Mouse (Mus musculus): ENCODE results near the gene Ccdc13. TPM values are rescaled to one million over a fixed set of nuclear protein-coding genes. Genes with fewer than 3 reads are reported as not detected.

Gene Ccdc13
- polyA plus RNA-seq, 1 experiment from 2014 or later, result 4.2 TPM

GRCm38 (mm10) chr9:121759091-121760081 is 79.9 kb downstream of the Ccdc13 start, which contains the start of gene Zfp651:
TSS of gene Zfp651 (plus strand) at chr9:121759330.
- WGBS, result under 1% methylated on average over 87 of the region's 97 CpGs

GRCm38 (mm10) chr9:121757835-121758814 is 81.1 kb downstream of the Ccdc13 start:
- Histone ChIP-seq H3K4me3 (replicated peaks; ENCODE audit: low read length) (no peak overlapping the region; the same call in 1 of the 2 replicates), H3K27ac (ENCODE audit: low read length) (no peak overlapping the region), H3K36me3 (ENCODE audit: control insufficient read depth, insufficient read depth) (peaks cover 17% of the 10 kb centered on the region), H3K9me3 (ENCODE audit: control insufficient read depth, low read length) (no peaks in the 10 kb centered on the region), H3K4me1 (replicated peaks; ENCODE audit: control insufficient read depth, insufficient read depth, low read length) (peaks cover 27% of the 10 kb centered on the region), H3K27me3 (replicated peaks; ENCODE audit: control insufficient read depth, insufficient read depth, low read length) (no peaks in the 10 kb centered on the region), H3K4me2 (ENCODE audit: low read length) (peak overlapping the region; percentile 88), H3K9ac (replicated peaks; ENCODE audit: low read depth, low read length) (no peak overlapping the region)
- WGBS, result 57% methylated on average over 10 of the region's 10 CpGs
- ATAC-seq, result no peak

More at GRCm38 (mm10) chr9:121759091-121760081, 79.9 kb downstream of the Ccdc13 start, which contains the start of gene Zfp651:
- Histone ChIP-seq H3K27ac (ENCODE audit: low read length) (peak within 1 kb of the TSS; percentile 65), H3K4me2 (ENCODE audit: low read length) (peak within 1 kb of the TSS; percentile 88), H3K9me3 (ENCODE audit: control insufficient read depth, low read length) (no peaks in the 10 kb centered on the region), H3K27me3 (replicated peaks; ENCODE audit: control insufficient read depth, insufficient read depth, low read length) (no peaks in the 10 kb centered on the region), H3K4me3 (replicated peaks; ENCODE audit: low read length) (peak within 1 kb of the TSS; percentile 94), H3K36me3 (ENCODE audit: control insufficient read depth, insufficient read depth) (peaks cover 20% of the 10 kb centered on the region), H3K9ac (replicated peaks; ENCODE audit: low read depth, low read length) (peak within 1 kb of the TSS; percentile 92), H3K4me1 (replicated peaks; ENCODE audit: control insufficient read depth, insufficient read depth, low read length) (peaks cover 27% of the 10 kb centered on the region)
- peak; percentile 86 for ATAC-seq

- H3K4me3 ChIP-seq (replicated peaks; ENCODE audit: low read length), result no peak overlapping the region
- no peaks in the 10 kb centered on the region for H3K9me3 ChIP-seq (ENCODE audit: control insufficient read depth, low read length)
- H3K4me1 ChIP-seq (replicated peaks; ENCODE audit: control insufficient read depth, insufficient read depth, low read length), result peaks cover 27% of the 10 kb centered on the region
- H3K9ac ChIP-seq (replicated peaks; ENCODE audit: low read depth, low read length), result no peak overlapping the region
- no peak overlapping the region for H3K4me2 ChIP-seq (ENCODE audit: low read length)
- no peak overlapping the region for H3K27ac ChIP-seq (ENCODE audit: low read length)
- WGBS, result 64% methylated on average over 3 of the region's 3 CpGs
- no peaks in the 10 kb centered on the region for H3K27me3 ChIP-seq (replicated peaks; ENCODE audit: control insufficient read depth, insufficient read depth, low read length)
- no peak for ATAC-seq
- peaks cover 14% of the 10 kb centered on the region for H3K36me3 ChIP-seq (ENCODE audit: control insufficient read depth, insufficient read depth)
These were observed 81.8 kb downstream of the Ccdc13 start for GRCm38 (mm10) chr9:121757432-121757831.

- Histone ChIP-seq H3K9ac (replicated peaks; ENCODE audit: low read depth, low read length) (no peak overlapping the region), H3K4me2 (ENCODE audit: low read length) (no peak overlapping the region), H3K4me1 (replicated peaks; ENCODE audit: control insufficient read depth, insufficient read depth, low read length) (peaks cover 25% of the 10 kb centered on the region), H3K27me3 (replicated peaks; ENCODE audit: control insufficient read depth, insufficient read depth, low read length) (no peaks in the 10 kb centered on the region), H3K4me3 (replicated peaks; ENCODE audit: low read length) (no peak overlapping the region), H3K36me3 (ENCODE audit: control insufficient read depth, insufficient read depth) (peaks cover 19% of the 10 kb centered on the region), H3K9me3 (ENCODE audit: control insufficient read depth, low read length) (no peaks in the 10 kb centered on the region), H3K27ac (ENCODE audit: low read length) (no peak overlapping the region)
- 90% methylated on average over 3 of the region's 3 CpGs for WGBS
- no peak for ATAC-seq
These were observed 82.5 kb downstream of the Ccdc13 start for GRCm38 (mm10) chr9:121756785-121757184.

DNA sequence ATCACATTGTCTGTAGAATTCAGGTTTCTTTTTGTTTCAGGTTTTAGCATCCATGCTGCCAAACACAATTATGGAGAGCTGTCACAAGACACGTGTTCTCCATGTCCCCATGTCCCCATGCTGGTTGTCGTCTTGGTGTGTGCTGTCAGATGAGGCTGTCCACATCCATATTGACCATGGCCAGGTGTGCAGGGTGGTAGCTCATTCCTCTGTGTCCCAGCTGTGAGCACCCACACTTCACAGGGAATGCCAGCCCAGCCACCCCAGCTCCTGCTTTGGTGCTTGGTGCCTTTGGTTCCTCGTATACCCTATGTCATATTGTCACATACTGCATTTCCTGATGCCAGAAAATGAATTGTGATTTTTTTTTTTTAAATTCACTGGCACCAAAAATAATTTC is 84.6 kb downstream of the Ccdc13 start:
- WGBS, result 86% methylated on average over 3 of the region's 3 CpGs
- no peak overlapping the region for H3K4me3 ChIP-seq (replicated peaks; ENCODE audit: low read length)
- H3K4me2 ChIP-seq (ENCODE audit: low read length), result no peak overlapping the region
- H3K27me3 ChIP-seq (replicated peaks; ENCODE audit: control insufficient read depth, insufficient read depth, low read length), result no peaks in the 10 kb centered on the region
- no peaks in the 10 kb centered on the region for H3K9me3 ChIP-seq (ENCODE audit: control insufficient read depth, low read length)
- H3K4me1 ChIP-seq (replicated peaks; ENCODE audit: control insufficient read depth, insufficient read depth, low read length), result peaks cover 10% of the 10 kb centered on the region
- H3K27ac ChIP-seq (ENCODE audit: low read length), result no peak overlapping the region
- ATAC-seq, result no peak
- H3K9ac ChIP-seq (replicated peaks; ENCODE audit: low read depth, low read length), result no peak overlapping the region
- peaks cover 41% of the 10 kb centered on the region for H3K36me3 ChIP-seq (ENCODE audit: control insufficient read depth, insufficient read depth)

- Histone ChIP-seq H3K27ac (ENCODE audit: low read length) (no peak overlapping the region), H3K27me3 (replicated peaks; ENCODE audit: control insufficient read depth, insufficient read depth, low read length) (no peaks in the 10 kb centered on the region), H3K36me3 (ENCODE audit: control insufficient read depth, insufficient read depth) (peaks cover 55% of the 10 kb centered on the region), H3K4me3 (replicated peaks; ENCODE audit: low read length) (no peak overlapping the region), H3K9ac (replicated peaks; ENCODE audit: low read depth, low read length) (no peak overlapping the region), H3K9me3 (ENCODE audit: control insufficient read depth, low read length) (no peaks in the 10 kb centered on the region), H3K4me2 (ENCODE audit: low read length) (no peak overlapping the region), H3K4me1 (replicated peaks; ENCODE audit: control insufficient read depth, insufficient read depth, low read length) (no peaks in the 10 kb centered on the region)
- WGBS, result 96% methylated on average over 9 of the region's 9 CpGs
- ATAC-seq, result no peak
These were observed 86.5 kb downstream of the Ccdc13 start for GRCm38 (mm10) chr9:121752774-121753173.

Other genes starting within 250 kb of the Ccdc13 start
- not detected in 2 replicates for gene Lyzl4, start 197.4 kb downstream of the Ccdc13 start, polyA plus RNA-seq (2015; fragmentation: Nextera tagmentation; extraction: Ambion mirVana)
- gene Vipr1, start 196.7 kb downstream of the Ccdc13 start, polyA plus RNA-seq (2015; fragmentation: Nextera tagmentation; extraction: Ambion mirVana), result 0.65 and 1.1 TPM in 2 replicates
- 37.9 and 40.0 TPM in 2 replicates for gene Sec22c, start 134.0 kb downstream of the Ccdc13 start, polyA plus RNA-seq (2015; fragmentation: Nextera tagmentation; extraction: Ambion mirVana)
- gene Ss18l2, start 129.1 kb downstream of the Ccdc13 start, polyA plus RNA-seq (2015; fragmentation: Nextera tagmentation; extraction: Ambion mirVana), result 133 and 142 TPM in 2 replicates
- gene Nktr, start 120.3 kb downstream of the Ccdc13 start, polyA plus RNA-seq (2015; fragmentation: Nextera tagmentation; extraction: Ambion mirVana), result 59.1 and 60.4 TPM in 2 replicates
- gene Zfp651, start 80.1 kb downstream of the Ccdc13 start, polyA plus RNA-seq (2015; fragmentation: Nextera tagmentation; extraction: Ambion mirVana), result 16.4 and 20.4 TPM in 2 replicates
- 0.80 and 1.1 TPM in 2 replicates for gene Klhl40, start 61.9 kb downstream of the Ccdc13 start, polyA plus RNA-seq (2015; fragmentation: Nextera tagmentation; extraction: Ambion mirVana)
- not detected in 2 replicates for gene Hhatl, start 47.0 kb downstream of the Ccdc13 start, polyA plus RNA-seq (2015; fragmentation: Nextera tagmentation; extraction: Ambion mirVana)
- gene Higd1a, start 18.9 kb upstream of the Ccdc13 start, polyA plus RNA-seq (2015; fragmentation: Nextera tagmentation; extraction: Ambion mirVana), result 109 and 116 TPM in 2 replicates
- gene Ackr2, start 58.9 kb upstream of the Ccdc13 start, polyA plus RNA-seq (2015; fragmentation: Nextera tagmentation; extraction: Ambion mirVana), result 2.6 and 3.0 TPM in 2 replicates
- not detected in 2 replicates for gene Cyp8b1, start 76.8 kb upstream of the Ccdc13 start, polyA plus RNA-seq (2015; fragmentation: Nextera tagmentation; extraction: Ambion mirVana)
- gene Fam198a, start 111.5 kb upstream of the Ccdc13 start, polyA plus RNA-seq (2015; fragmentation: Nextera tagmentation; extraction: Ambion mirVana), result 1.6 and 1.8 TPM in 2 replicates
- 28.3 and 32.5 TPM in 2 replicates for gene Pomgnt2, start 157.6 kb upstream of the Ccdc13 start, polyA plus RNA-seq (2015; fragmentation: Nextera tagmentation; extraction: Ambion mirVana)